Mouse (Mus musculus): ENCODE results near the gene Cldn14.

DNA sequence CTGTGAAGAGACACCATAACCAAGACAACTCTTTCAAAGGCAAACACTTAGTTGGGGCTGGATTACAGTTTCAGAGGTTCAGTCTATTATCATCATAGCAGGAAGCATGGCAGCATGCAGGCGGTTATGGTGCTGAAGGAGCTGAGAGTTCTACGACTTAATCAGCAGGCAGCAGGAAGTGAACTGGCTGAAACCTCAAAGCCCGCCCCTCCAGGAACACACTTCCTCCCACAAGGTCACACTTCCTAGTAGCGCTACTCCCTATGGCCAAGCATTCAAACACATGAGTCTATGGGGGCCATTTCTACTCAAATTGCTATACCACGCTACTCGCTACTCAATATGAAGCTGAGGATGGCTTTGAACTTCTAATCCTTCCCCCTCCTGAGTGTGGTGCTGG is 31.1 kb downstream of the Cldn14 start:
- TF ChIP-seq CTCF (IDR thresholded peaks at IDR 0.05; ENCODE audit: low read depth): no peak
- no peak for TF ChIP-seq EP300 (IDR thresholded peaks at IDR 0.05; ENCODE audit: low read depth)

All from liver, embryonic 14.5 days (tissue).